In the genomic region with DNA sequence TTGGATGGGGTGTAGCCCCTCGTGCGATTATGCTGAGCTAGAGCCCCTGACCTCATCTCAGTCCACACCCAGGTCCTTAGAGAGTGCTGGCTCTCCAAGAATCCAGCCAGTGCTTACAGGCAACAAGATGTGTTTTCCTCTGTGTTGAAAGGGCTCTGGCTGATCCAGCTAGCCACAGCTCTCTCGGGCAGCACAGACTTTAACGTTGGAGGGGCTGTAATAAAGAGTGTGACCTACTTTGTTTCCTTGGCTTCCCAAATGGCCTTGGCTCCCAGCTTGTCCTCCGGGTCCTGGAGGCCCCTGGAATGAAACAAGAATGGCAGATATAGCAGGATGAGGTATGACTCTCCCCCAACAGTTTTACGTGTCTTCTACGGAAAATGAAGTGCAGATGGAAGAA, we compare ENCODE assay signal across 18 mouse cellular contexts.
DNase-seq lines count a peak whose midpoint lies in the region; ATAC-seq lines count a peak whose summit lies in the region.
"Had no signal": no experiment of that assay in that cellular context is flagged by ENCODE, and none has a peak within 500 bp of the region (broad histone marks: within the 10 kb centered on the region; RNA-seq: fewer than 3 reads in every experiment).

No protein-coding gene starts in this region.

- H3K27me3 ChIP-seq in hindbrain, embryonic 12.5 days, result no peaks in the 10 kb centered on the region
- H3K27me3 ChIP-seq: limb, embryonic 12.5 days had no signal

- WGBS in hindbrain, embryonic 12.5 days, result 72% methylated on average over 7 of the region's 7 CpGs

- H3K4me3 ChIP-seq in hindbrain, embryonic 12.5 days, result no peak overlapping the region
- H3K4me3 ChIP-seq: hindbrain, embryonic 10.5 days; layer of hippocampus, adult 2 months; limb, embryonic 12.5 days had no signal

- peak; percentile 3 for DNase-seq in adrenal gland, postnatal 14 days
- no peak for DNase-seq in adrenal gland, postnatal 4 days (ENCODE audit: low spot score in 2 of 2)
- DNase-seq in urinary bladder, postnatal 14 days (ENCODE audit: low spot score), result peak; percentile 17
- no peak for DNase-seq in urinary bladder, adult 2 months (ENCODE audit: low spot score)
- peak; percentile 49 to 61 for DNase-seq in heart, postnatal 14 days
- DNase-seq in kidney, postnatal 25 days, result no peak
- no peak for DNase-seq in kidney, postnatal 36 days
- DNase-seq: adrenal gland, adult 8-10 months; cerebellum, adult 18-20 months; cerebellum, postnatal 36 days; forebrain, postnatal 0 days; right cerebral cortex, postnatal 14 days; thymus, postnatal 14 days had no signal

- H3K4me1 ChIP-seq in hindbrain, embryonic 12.5 days, result no peaks in the 10 kb centered on the region
- H3K4me1 ChIP-seq: hindbrain, embryonic 10.5 days; limb, embryonic 12.5 days had no signal

- H3K9ac ChIP-seq in hindbrain, embryonic 12.5 days, result no peak overlapping the region
- H3K9ac ChIP-seq: forebrain, postnatal 0 days; limb, embryonic 12.5 days had no signal

- no peaks in the 10 kb centered on the region for H3K9me3 ChIP-seq in hindbrain, embryonic 12.5 days (replicated peaks)
- H3K9me3 ChIP-seq: hindbrain, embryonic 10.5 days; limb, embryonic 12.5 days had no signal

- no peak overlapping the region for H3K4me2 ChIP-seq in hindbrain, embryonic 12.5 days (replicated peaks)
- H3K4me2 ChIP-seq: limb, embryonic 12.5 days had no signal

- no peak overlapping the region for H3K27ac ChIP-seq in hindbrain, embryonic 12.5 days
- H3K27ac ChIP-seq: hindbrain, embryonic 10.5 days; layer of hippocampus, adult 2 months; limb, embryonic 12.5 days; stomach, postnatal 0 days had no signal

- no peak for ATAC-seq in hindbrain, embryonic 12.5 days (ENCODE audit: low FRiP score)
- ATAC-seq: forebrain, postnatal 0 days had no signal

- H3K36me3 ChIP-seq in hindbrain, embryonic 12.5 days, result no peaks in the 10 kb centered on the region
- H3K36me3 ChIP-seq: hindbrain, embryonic 10.5 days; limb, embryonic 12.5 days had no signal

- intact Hi-C loops in heart, postnatal 14 days (cut with DNase I), result no loop called here

Comparison
In these comparisons a context has a peak if more than half of its experiments do, and no peak if none do; other contexts are left out.
1. DNase-seq: peak in adrenal gland, postnatal 14 days (single experiment), urinary bladder, postnatal 14 days (single experiment) and heart, postnatal 14 days (2 of 2); none in adrenal gland, postnatal 4 days (0 of 2), urinary bladder, adult 2 months (single experiment), kidney, postnatal 25 days (0 of 2) and kidney, postnatal 36 days (0 of 2).